Mouse (Mus musculus): ENCODE measurements around the gene Pck1.
A peak's percentile ranks its signal among the peaks of the same experiment; 100 is the strongest.

Gene Pck1

GRCm38 (mm10) chr2:173151784-173152284 is 1.0 kb upstream of the Pck1 start:
- DNase-seq = no peak

GRCm38 (mm10) chr2:173153266-173153665 is 418 bp downstream of the Pck1 start:
- no peak for DNase-seq

DNA sequence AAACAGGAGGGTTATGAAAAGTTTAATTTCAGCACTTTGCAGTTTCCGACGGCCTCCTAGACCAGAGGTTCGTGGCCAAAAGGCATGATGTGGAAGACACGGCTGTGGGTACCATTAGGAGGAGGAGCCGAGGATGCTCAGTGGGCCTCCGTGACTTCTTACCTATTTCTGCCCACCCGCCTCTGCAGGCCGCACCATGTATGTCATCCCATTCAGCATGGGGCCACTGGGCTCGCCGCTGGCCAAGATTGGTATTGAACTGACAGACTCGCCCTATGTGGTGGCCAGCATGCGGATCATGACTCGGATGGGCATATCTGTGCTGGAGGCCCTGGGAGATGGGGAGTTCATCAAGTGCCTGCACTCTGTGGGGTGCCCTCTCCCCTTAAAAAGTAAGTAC is 1.7 kb downstream of the Pck1 start:
- DNase-seq = no peak

GRCm38 (mm10) chr2:173154962-173155361 is 2.1 kb downstream of the Pck1 start:
- DNase-seq = no peak

- DNase-seq = no peak
Measured at GRCm38 (mm10) chr2:173155907-173156306, 3.1 kb downstream of the Pck1 start.

DNA sequence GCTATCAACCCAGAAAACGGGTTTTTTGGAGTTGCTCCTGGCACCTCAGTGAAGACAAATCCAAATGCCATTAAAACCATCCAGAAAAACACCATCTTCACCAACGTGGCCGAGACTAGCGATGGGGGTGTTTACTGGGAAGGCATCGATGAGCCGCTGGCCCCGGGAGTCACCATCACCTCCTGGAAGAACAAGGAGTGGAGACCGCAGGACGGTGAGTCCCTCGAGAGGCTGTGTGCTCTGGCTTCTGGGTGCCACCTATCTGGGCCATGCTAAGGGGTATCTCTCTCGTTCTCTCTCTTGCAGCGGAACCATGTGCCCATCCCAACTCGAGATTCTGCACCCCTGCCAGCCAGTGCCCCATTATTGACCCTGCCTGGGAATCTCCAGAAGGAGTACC is 4.1 kb downstream of the Pck1 start:
- no peak for DNase-seq

- no peak for DNase-seq
Measured at GRCm38 (mm10) chr2:173157376-173157775, 4.5 kb downstream of the Pck1 start.

- DNase-seq = no peak
Measured at GRCm38 (mm10) chr2:173157871-173158270, 5.0 kb downstream of the Pck1 start.

- DNase-seq = no peak
Measured at GRCm38 (mm10) chr2:173158390-173159055, 5.7 kb downstream of the Pck1 start.

- peak in 1 of 2 experiments; percentile 11 for DNase-seq
Measured at GRCm38 (mm10) chr2:173159354-173160311, 6.8 kb downstream of the Pck1 start.

DNA sequence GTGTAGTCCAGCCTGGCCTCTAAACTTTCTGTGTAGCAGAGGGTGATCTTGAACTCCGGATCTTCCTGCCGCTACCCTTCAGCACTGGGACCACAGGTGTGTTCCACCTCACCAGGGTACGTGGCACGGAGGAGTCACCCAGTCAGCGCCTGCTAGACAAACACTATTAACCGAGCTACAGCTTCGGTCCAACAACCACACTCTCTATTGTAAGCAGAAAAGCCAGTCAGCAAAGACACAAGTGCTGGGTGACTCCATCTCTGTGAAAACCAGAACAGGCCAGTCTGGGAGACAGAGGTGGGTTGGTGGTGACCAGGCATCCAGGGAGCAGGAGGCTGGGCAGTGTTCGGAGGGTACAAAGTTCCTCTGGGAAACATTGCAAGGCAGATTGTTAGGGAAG is 10.5 kb downstream of the Pck1 start:
- DNase-seq = no peak

- no peak for DNase-seq
Measured at GRCm38 (mm10) chr2:173164358-173164757, 11.5 kb downstream of the Pck1 start.

DNA sequence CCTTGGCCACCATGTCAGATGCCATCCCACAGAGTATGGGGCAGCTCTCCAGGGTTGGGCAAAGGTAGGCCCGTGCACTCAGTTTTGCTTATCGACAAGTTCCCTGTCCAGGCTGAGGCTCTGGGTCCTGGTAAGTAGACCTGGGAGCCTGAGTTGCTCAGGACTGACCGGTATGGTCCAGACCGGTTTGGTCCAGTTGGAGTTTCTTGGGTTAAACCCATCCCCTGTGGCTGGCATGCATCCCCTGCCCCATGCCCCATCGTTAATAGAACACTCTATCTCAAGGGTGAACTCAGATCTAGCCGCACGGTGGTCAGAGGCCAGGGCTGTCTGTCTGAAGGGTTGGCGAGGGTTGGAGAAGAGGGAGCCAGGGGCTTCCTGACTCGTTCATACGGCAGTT is 12.1 kb downstream of the Pck1 start:
- no peak for DNase-seq

DNA sequence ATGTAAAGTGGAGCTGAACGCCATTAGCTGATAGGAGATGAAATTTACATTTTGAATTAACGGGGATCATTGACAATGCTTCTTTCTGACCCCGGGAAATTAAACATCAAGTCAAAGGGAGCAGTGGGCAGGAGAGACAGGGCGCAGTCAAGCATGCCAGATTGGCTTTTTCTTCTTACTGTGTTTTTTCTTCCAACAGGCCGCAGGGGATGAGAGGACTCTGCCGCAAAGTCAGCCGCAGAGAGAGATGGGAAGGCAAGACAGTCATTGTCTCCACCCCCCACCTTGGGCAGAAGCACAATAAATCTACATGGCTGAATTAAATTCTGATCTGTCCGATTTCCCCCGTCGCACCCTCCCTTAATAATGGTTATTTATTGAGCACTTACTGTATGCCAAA is 12.5 kb downstream of the Pck1 start:
- DNase-seq = no peak

- no peak for DNase-seq
Measured at GRCm38 (mm10) chr2:173168411-173168851, 15.6 kb downstream of the Pck1 start.

DNA sequence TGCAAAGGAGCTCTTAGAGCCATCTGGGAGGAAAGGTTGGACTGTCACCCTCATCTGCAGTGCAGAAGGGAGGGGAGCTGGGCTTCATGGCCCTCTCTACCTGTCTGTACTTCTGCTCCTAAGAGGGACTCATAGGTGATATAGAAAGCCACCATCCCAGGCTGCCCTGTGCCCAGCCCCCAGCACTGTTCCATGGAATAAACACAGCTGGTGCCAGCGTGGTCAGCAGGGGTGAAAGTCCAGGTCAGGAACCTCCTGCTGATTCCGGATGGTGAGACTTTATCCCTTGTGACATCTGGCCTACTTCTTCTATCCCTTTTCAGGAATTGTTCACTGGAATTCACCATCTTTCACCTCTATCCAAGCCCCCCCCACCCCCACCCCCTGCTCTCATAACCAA is 17.2 kb downstream of the Pck1 start:
- DNase-seq = no peak

DNA sequence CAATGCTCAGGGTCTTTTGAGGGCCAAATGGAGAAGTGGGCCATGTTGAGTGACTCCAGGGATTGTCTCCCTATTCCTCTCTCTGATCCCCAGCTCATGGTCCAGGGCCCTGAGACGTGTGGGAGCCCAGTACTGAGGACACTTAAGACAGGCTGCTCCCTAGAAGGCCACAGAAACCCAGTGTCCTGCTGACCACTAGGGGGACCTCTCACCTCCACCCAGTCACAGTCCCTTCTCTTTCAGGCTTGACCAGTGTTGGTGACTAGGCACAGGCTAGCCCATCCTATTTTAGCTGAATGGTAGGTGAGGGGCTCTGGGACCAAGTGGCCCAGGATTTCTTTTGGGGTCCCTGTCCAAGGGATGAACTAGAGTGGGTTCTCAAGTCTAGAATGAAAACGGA is 17.9 kb downstream of the Pck1 start:
- no peak for DNase-seq

DNA sequence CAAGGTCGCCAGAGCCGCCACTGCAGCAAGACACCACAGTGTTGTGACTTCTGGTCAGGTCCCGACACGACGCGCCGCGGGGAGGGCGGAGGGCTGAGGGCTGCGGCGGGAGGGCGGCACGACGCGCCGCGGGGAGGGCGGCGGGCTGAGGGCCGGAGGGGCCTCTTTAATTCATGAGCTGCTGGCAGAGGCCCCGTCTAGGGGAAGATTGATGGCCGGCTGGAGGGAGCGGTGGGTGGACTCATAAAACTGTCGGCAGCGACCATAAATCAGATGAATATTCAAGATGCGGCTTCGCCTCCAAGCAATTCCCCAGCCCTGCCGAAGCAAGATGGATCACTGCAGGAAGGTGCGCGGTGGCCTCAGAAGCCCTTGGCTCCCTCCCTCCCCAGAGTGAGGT is 18.6 kb downstream of the Pck1 start:
- DNase-seq = peak; percentile 10 to 13

- DNase-seq = no peak
Measured at GRCm38 (mm10) chr2:173171956-173172355, 19.1 kb downstream of the Pck1 start.

DNA sequence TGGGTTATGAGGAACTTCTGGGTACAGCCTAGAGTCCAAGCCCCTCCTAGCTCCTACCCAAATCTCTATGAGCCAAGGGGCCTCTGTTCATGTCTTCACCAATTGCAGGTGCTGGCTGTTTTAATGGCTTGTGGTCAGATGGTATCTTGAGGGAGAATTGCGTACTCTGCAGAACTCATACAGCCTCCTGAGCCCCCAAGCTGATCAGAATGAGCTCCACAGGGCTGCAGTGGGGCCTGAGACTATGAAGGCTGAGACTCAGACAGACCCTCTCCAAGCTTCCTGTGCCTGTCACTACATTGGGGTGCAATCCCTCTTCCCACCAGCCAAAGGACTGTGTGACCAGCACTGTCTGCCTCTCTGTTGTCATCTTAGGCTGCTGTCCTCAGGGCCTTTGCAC is 19.5 kb downstream of the Pck1 start:
- no peak for DNase-seq

- DNase-seq = no peak
Measured at GRCm38 (mm10) chr2:173173008-173173407, 20.2 kb downstream of the Pck1 start.

DNA sequence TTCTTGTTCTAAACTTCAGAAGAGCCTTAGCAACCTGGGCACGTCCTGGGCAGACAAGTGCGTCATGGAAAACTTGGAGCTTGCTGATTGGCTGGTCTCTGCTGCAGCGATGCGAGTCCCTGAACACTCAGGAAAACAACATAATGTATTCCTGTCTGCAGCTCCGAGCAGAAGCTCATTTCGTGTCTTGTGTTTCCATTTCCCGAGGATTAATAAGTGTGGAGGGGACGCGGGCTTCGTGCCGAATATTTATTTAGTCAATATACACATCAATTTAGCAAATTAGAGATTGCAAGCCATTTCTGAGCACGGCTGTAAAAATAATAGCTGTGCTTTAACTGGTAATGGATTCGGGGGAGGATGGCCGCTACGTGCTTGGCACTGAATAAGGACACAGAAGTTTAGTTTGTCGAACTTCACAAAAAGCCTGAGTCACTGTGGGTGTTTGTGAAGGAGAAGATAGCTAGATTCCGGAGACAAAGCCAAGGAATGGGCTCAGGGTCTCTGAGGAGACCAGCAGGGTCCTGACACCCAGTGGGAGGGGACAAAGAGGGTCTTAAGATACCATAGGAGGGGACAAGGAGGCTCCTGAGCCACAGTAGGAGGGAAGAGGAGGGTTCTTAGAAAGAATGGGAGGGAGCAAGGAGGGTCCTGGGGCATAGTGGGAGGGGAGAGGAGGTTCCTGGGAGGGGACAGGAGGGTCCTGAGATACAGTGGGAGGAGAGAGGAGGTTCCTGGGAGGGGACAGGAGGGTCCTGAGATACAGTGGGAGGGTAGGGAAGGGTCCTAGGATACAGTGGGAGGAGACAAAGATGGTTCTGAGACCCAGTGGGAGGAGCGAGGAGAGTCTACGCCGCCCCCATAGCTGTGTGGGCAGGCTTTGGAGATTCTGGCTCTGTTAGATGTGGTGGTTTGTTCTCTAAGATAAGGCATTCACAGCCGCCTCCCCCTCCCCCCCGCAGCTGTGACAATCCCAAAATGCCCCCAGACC is 21.0 kb downstream of the Pck1 start:
- peak in 1 of 2 experiments; percentile 15 for DNase-seq

- DNase-seq = no peak
Measured at GRCm38 (mm10) chr2:173174569-173174968, 21.7 kb downstream of the Pck1 start.
